Mouse (Mus musculus) v-Abl transformed pro-B cells (cell line): ENCODE results near the gene Kcnab1.

ENCODE experiments used
- in situ Hi-C, 2 experiments: fragments of 400-800 bp; cut with MboI; formaldehyde crosslinking; loops; one replicate each; pipeline ENCODE4 v1.15.1; 2025; ENCODE audit not compliant: unreplicated experiment in 2 of 2

Gene Kcnab1

DNA sequence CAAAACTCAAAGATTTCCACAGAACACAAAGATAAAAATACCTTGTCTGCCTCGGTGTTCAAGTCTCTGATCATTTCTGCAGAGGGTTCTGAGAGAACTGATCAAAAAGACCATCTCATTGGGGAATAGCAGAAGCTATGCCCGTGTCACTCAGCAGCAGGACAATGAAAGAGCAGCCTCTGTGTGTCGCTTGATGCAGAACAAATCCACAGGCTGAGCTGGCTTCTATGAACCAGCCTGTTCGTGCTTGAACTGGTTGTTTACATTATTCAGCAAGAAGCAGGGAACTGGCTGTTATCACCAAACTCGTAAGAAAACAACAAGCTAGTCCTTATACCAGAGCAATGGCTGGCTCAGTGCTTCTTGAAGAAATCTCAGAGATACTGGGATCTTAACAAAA lies 193.4 kb downstream of the Kcnab1 start:
- in situ Hi-C loops, result no loop called here

DNA sequence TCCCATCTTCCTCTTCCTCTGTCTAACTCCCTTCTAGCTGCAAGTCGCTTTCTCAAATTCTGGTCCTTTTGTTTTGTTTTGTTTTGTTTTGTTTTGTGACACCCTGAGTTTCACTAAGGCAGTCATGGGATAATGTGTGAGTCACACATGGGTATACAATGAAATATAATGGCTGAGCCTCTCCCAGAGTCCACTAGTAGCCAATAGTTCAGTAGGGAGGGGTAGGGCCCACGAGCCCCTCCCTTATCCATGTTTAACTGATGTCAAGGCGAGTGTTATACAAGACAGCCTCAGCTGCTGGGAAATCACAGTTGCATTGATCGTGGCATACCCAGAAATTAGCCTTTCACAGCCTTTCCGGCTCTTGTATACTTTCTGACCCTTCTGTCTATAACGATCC lies 206.7 kb downstream of the Kcnab1 start:
- in situ Hi-C loops, result loop anchor here (5.0 kb wide), 2 partner anchors 546 to 551 kb away; no protein-coding TSS in a partner anchor

DNA sequence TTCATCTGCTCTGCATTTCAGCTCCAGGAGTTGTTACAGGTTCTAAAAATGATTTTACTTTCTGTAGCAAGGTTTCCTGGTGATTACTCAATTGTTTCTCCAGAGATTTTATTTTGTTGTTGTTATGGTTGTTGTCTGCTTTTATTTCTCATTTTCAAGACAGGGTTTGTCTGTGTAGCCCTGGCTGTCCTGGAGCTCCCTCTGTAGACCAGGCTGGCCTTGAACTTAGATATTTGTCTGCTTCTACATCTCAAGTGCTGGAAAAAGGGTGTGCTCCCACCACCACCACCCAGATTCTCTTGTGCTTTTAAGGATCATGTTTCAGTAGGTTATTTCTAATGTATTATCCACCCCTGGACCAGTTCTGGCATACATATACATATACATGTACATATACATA lies 207.6 kb downstream of the Kcnab1 start:
- in situ Hi-C loops, result loop anchor here (5.0 kb wide), 2 partner anchors 546 to 551 kb away; no protein-coding TSS in a partner anchor

DNA sequence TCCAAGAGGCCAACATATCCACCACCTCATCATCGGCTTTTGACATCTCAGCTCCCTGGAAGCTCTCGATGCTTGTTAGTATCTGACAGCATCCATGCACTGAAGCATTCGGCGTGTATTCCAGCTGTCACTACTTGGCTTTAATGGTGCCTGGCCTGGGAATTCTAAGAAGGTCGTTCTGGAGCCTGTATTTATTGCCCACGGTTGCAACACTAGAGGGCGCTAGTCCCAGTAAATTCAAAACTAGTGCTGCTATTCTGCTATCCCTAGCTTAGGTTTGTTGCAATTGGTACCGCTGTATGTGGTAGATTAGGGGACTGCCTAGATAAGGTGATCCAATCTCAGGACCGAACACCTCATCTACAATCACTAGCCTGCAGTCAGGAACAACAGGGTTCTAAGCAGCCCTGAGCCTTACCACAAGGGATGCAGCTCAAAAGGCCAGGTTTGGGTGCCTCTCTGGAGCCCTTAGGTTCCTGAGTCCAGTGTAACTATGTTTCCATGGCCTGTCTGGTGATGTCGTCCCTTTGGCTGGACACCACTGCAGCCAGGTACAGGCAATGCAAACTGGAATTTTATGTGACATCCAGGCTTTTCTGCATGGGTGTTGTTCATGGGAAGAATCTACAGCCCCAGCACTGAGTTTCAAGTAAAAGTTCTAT lies 208.8 kb downstream of the Kcnab1 start:
- in situ Hi-C loops, result loop anchor here (5.0 kb wide), 2 partner anchors 544 to 549 kb away; no protein-coding TSS in a partner anchor

DNA sequence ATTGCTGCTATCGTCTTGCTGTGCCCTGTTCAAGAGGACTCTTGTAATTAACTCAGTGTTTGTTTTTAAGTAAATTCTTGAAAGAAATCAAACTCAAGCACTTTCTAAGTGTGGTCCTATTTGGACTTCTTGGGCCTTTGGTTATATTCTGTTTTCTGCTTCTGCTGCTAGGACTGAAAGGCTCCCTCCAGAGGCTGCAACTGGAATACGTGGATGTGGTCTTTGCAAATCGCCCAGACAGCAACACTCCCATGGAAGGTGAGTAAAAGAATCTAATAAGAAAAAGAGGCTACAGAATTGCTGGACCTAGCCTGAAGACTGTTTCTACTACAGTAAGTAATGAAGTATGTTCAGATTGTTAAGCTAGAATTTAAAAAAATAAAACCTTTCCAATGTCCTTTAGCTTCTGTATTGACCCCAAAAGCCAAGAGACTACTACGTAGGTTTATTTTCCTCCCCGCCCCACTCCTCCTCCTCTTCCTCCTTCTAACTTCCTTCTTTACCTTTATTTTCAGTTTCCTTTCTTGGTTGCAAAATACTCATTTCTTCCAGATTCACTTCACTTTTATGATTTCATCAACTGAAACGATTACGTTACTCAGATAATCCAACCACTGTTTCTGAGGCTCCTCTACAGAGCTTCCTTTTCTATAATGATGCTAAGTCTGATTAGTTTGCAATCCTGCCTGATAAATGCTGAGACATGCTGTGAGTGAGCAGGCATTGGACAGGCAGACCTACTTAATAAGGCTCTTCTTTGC lies 210.2 kb downstream of the Kcnab1 start:
- in situ Hi-C loops, result loop anchor here (5.0 kb wide), 2 partner anchors 543 to 548 kb away; no protein-coding TSS in a partner anchor

DNA sequence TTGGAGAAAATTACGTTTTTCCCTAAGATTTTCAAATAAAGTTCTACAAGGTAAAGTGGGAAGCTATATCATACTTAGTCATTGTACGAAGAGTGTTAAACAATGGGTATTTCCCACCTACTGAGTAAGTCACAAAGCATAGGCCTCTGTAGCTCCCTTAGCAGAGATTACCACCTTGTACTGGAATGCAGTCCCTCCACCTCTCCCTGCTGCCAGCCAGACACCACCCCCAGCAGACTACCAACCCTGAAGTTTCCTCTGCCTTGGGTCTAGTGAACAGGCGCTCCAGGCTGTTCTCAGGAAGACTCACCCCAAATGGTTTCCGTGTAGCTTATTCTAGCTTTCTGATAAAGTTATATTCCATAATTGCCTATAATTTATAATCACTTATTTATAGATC lies 211.8 kb downstream of the Kcnab1 start:
- in situ Hi-C loops, result no loop called here

DNA sequence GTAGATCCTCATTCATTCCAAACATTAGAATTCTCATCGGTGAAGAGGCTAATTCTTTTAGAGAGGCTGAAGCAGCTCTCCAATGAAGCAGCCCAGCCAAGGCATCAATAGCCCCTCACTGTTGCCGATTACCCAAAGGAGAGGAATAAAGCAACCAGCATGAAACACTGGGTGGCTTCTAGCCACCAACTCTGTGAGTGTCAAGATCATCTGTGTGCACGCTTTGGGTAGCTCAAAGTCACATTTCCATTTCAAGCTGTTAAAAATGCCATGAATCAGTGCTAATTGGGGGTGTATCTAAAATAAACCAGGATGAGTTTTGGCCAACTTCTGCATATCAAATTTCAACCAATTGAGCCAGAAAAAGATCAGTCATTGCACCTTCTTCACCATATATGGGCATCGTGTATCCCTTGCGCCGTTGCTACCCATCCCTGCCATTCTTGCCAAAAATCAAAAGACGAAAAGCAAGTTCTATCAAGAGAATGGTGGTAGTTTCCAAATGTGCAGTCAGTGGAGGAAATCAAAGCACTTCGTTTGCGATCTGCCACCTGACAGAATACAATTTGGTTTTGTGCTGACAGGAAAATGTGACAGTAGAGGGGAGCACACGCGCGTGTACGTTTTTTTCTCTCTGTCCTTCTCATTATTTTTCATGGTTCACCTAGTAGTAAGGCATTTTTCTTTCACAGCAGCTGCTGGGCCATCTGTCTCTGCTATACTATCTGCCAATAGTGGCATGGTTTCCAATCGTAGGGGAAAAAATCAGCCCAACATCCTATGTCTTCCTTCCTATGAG lies 213.0 kb downstream of the Kcnab1 start:
- in situ Hi-C loops, result no loop called here

DNA sequence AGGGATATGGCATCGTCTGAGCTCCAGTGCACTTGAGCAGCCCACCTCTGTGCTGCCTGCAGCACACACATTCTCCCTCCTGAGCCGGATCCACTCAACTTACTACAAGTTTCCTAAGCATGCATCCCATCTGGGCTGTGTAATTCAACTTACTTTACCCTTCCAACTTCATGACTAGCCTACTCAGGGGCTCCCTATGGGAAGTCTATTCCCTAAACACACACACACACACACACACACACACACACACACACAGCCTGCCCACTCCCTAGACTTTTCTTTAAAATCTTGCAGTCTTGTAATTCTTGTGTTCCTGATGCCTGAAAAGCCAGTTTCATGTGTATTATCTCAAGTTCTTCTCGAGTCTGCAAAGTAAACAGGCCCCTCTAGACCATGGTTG lies 216.1 kb downstream of the Kcnab1 start:
- in situ Hi-C loops, result no loop called here

DNA sequence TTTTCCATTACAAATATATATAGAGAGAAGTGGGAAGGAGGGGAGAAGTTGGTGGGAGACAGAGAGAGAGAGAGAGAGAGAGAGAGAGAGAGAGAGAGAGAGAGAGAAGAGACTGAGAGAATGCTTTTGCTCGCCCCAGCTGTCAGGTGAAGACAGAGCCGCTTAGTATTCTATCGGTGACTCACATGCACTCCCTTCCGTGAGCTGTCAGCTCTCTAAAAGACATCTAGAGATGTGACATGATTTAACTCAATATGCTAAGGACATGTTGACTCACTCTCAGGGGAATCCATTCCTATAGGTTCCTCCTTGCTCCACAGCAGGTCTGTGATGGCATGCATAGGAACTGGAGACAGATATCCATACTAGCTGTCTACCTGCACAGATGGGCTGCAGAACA lies 219.6 kb downstream of the Kcnab1 start:
- in situ Hi-C loops, result no loop called here

DNA sequence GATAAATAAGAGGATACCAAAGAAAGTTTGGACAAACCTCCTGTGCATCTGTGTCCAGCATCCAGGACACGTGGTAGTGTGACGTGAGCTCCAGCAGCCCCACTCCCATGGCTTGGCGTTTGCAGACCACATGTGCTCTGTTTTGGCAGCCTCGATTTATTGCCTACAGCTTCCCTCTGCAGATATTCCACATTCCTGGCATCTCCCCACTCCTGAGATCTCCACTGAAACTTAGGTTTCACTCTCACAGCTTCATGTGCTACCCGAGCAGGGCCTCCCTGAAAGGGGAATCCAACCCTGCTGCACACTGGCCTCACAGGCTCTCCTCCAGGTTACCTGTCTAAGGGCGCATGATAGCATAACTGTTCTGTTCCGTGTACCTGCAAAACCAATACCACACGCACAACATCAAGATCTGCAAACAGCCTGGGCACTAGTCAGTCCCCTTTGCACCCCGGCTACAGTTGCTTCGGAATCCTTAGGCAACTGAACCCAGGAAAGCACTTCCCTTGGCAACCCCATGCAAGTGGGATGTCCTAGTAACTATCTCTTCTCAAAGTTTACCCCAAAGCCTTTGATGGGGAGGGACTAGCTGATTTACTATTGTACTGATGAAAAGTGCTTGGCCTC lies 228.8 kb downstream of the Kcnab1 start:
- in situ Hi-C loops, result no loop called here

DNA sequence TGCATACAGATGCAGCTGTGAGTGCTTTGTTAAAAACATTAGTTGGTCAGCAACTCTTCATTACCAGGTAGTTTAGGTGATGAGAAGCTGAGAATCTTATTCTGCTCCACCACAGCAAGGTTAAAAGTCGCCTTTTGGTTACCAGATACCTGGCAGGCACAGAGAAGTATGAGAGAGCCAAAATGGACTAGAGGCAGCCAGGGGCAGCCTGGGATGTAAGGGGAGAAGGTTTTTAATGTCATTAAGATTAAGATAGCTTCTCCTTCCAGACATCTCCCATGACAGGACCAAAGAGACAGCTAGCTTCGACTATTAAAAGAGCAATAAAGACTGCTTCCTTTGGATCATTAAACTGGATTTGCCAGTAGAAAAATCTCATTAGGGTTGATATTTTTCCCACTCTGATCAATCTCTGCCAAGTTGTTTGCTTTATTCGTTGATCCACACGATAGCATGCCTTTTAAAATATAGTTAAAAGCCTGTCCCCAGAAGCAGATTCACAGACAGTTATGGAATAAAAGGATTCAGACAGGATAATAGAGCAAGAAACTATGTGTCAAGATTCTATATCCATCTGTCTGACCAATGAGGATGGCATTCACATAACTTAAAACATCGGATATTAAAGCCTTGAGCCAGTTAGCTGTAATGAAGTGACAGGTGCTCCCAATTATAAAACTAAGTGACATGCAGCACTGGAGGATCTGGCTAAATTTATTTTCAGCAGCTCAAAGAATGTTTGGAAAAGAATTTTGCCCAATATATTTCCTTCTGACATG lies 231.2 kb downstream of the Kcnab1 start:
- in situ Hi-C loops, result no loop called here

DNA sequence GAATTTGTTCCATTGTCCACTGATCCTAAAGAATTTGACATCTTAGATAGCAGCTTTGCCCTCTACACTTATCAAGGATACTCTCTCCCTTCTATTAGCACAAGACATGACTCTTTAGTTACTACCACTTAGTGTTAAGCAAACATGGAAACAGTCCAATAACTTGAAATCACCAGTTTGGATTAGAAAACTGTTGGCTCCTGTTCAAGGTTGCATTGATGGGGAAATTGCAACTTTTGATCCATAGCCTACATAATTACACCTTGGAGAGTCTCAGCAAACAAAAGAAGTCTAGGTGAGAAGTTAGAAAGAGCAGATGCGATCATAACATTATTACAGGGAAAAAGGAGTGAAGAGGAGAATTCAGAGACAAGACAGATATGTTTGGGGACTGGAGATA lies 237.0 kb downstream of the Kcnab1 start:
- in situ Hi-C loops, result no loop called here

DNA sequence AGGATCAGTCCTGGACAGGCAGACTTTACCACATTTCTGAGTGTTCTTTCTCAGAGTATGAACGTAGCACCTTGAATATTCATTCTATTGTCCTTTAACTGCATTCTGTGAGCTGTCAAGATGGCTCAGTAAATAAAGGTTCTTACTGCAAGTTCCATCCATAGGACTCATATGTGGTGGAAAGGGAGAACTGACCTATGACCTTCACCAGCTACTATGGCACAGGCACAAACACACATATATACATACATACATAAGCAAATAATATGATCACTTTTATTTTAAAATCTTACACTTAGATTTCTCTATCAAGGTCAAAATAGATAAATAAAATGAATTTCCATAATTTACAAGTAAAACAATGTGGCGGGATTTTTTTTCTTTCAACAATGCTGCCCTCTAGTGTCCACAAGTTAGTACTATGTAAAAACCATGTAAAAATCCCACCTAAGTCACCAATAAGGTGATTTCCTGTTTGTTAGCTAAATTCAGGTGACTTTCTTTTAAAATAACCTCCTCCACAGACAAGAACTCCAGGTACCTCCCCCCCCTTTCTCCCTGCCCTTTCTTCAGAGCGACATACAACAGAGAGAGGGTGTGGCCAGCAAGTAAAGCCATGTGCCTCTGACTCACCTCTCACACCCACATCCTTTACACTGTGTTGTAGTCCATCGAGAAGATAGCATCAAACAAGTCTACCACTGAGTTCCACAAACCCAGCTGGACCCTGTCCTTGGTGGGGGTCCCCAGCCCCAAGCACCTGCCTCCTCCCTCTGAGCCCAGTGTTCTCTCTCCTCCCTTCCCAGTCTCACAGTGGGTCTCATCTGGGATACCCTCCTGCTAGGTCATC lies 243.3 kb downstream of the Kcnab1 start:
- in situ Hi-C loops, result loop anchor here in 1 of 2 experiments (25.0 kb wide), 1 partner anchor 1390 kb away; the partner anchor contains the start of gene Slc33a1

DNA sequence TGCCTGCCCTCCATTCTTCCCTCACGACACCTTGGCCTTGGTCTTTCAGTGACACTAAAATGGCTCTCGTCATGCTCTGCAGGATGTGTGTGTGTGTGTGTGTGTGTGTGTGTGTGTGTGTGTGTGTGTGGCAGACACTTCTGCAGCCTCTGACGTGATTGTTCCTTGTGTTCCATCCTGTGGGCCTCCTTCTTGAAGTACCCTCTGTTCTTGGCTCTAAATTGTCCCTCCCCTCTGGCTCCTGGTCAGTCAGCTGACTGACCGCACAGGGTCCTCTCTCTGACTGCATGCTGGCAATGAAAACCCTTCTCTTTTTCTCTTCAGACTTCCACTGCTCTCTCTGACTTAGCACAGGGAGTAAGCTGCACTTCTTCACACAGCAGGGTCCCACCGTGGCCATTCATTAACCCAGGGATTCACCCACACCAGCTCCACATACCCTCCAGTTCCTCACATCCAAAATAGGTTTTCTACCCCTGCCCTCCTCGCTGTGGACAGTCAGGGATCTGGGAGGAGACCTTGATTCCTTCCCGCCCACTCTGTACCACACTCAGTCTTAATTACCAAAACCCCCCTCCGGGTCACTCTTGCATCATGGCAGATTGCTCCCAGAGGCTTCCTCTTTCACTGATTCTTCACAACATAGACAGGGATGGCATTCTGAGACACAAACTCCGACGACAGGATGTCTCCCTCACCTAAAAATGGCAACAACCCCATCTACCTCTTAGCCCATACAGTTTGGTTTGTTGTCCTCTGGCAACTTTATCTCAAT lies 244.3 kb downstream of the Kcnab1 start:
- in situ Hi-C loops, result loop anchor here in 1 of 2 experiments (25.0 kb wide), 1 partner anchor 1391 kb away; the partner anchor contains the start of gene Slc33a1

DNA sequence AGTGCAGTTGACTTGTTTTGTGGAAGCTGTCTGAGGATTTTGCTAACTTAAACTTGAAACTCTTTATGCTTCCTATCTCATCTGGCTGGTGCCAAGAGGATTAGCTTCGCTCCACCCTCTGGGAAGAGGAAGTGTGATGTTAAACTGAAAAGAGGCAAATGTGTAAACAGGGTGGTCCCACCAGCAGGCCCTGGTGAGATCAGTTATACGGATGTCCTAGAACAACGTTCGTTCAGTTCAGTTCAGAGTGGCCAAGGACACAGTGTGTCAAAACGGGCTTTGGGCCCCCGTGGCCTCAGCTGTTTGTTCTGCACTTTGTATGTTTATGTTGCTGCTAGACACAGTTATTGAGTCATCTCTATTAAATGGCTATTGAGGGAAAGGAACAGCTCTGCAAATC lies 246.3 kb downstream of the Kcnab1 start:
- in situ Hi-C loops, result loop anchor here in 1 of 2 experiments (25.0 kb wide), 1 partner anchor 1393 kb away; the partner anchor contains the start of gene Slc33a1

DNA sequence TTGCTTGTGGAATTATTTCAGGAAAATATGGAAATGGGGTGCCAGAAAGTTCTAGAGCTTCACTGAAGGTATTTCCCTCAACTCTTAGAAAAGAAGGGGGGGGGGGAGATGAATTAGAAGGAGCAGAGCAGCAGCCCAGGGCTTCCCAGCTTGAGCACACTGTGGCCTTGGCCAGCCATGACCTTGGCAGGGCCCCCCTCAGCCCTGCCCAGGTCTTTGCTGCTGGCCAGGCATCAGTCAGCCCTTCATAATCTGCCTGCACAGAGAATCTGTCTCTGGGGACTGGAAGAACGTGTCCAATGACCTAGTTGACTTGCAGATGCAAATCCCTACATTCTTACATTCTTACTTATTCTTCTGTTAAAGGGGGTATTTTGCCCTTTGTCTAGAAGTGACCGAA lies 249.1 kb downstream of the Kcnab1 start:
- in situ Hi-C loops, result loop anchor here in 1 of 2 experiments (25.0 kb wide), 1 partner anchor 1396 kb away; the partner anchor contains the start of gene Slc33a1

DNA sequence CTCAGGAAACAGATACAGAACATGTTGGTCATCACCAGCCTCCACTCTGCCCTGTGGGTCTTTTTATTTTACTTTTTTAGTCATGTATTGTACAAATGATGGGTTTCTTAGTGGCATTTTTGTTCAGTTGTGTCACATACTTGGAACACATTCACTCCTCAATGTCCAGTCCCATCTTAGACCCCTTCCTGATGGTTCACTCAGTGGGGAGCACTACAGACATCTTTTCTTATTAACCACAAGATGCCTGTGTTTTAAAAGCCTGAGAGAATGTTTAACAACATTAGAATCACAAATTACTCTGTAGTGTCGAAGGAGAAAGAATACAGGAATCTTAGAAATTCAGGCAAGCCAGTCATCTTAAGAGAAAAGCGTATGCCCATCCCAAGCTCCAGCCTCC lies 249.7 kb downstream of the Kcnab1 start:
- in situ Hi-C loops, result loop anchor here in 1 of 2 experiments (25.0 kb wide), 1 partner anchor 1397 kb away; the partner anchor contains the start of gene Slc33a1
